In genomic region chr3:38490720-38491119, GRCm38 (mm10) we compare ENCODE assay signal across 21 mouse cellular contexts. TPM values are rescaled to one million over a fixed set of nuclear protein-coding genes. Genes with fewer than 3 reads are reported as not detected.
DNase-seq lines count a peak whose midpoint lies in the region; ATAC-seq and TF ChIP-seq lines count a peak whose summit lies in the region.
"Had no signal": no experiment of that assay in that cellular context is flagged by ENCODE, and none has a peak within 500 bp of the region (broad histone marks: within the 10 kb centered on the region; RNA-seq: fewer than 3 reads in every experiment).

No protein-coding gene starts in this region.

- peak; percentile 37 for DNase-seq in heart, adult 11 months
- DNase-seq in heart, postnatal 4 days: no peak
- DNase-seq in G1E (ENCODE audit: low spot score): no peak
- peak; percentile 46 for DNase-seq in stomach, postnatal 0 days (ENCODE audit: low spot score)
- no peak for DNase-seq in gastrocnemius, adult 2 months
- no peak for DNase-seq in thymus, postnatal 4 days
- DNase-seq: adrenal gland, postnatal 14 days; B cell, adult 2 months; cerebellum, adult 11-12 months; cerebellum, adult 9-10 months; cerebellum, postnatal 36 days; heart, postnatal 36 days had no signal

- no peak for TF ChIP-seq EP300 in stomach, postnatal 0 days (optimal IDR thresholded peaks at IDR 0.05)

- H3K4me3 ChIP-seq in G1E (ENCODE audit: low read depth, low read length): no peak overlapping the region
- H3K4me3 ChIP-seq in stomach, postnatal 0 days (ENCODE audit: low read depth, low read length): no peak overlapping the region
- H3K4me3 ChIP-seq in gastrocnemius, adult 2 months: no peak overlapping the region
- H3K4me3 ChIP-seq: embryonic facial prominence, embryonic 10.5 days; forebrain, embryonic 13.5 days; heart, embryonic 12.5 days; hindbrain, embryonic 12.5 days had no signal

- TF ChIP-seq CTCF in G1E (IDR thresholded peaks at IDR 0.05; ENCODE audit: low read depth, low read length): no peak
- TF ChIP-seq CTCF in stomach, postnatal 0 days (IDR thresholded peaks at IDR 0.05; ENCODE audit: low read depth): no peak
- TF ChIP-seq CTCF in gastrocnemius, adult 2 months (IDR thresholded peaks at IDR 0.05): no peak

- H3K27me3 ChIP-seq in G1E (ENCODE audit: insufficient read depth, low read length): no peaks in the 10 kb centered on the region
- H3K27me3 ChIP-seq in stomach, postnatal 0 days (ENCODE audit: control insufficient read depth, insufficient read depth, low read length): no peaks in the 10 kb centered on the region
- H3K27me3 ChIP-seq: forebrain, embryonic 13.5 days; heart, embryonic 12.5 days; hindbrain, embryonic 12.5 days; Patski had no signal

- intact Hi-C loops in gastrocnemius, adult 2 months (cut with DNase I): no loop called here

- H3K27ac ChIP-seq in stomach, postnatal 0 days (replicated peaks): no peak overlapping the region
- H3K27ac ChIP-seq in gastrocnemius, adult 2 months: no peak overlapping the region
- H3K27ac ChIP-seq: embryonic facial prominence, embryonic 10.5 days; forebrain, embryonic 13.5 days; hindbrain, embryonic 12.5 days had no signal

- H3K4me2 ChIP-seq in stomach, postnatal 0 days (replicated peaks; ENCODE audit: low read depth): no peak overlapping the region
- H3K4me2 ChIP-seq: forebrain, embryonic 13.5 days; heart, embryonic 12.5 days; hindbrain, embryonic 12.5 days had no signal

- 44% methylated on average over 2 of the region's 2 CpGs for whole genome bisulfite sequencing in stomach, postnatal 0 days

- H3K4me1 ChIP-seq in G1E (ENCODE audit: insufficient read depth, low read depth, low read length): no peaks in the 10 kb centered on the region
- no peaks in the 10 kb centered on the region for H3K4me1 ChIP-seq in stomach, postnatal 0 days (replicated peaks; ENCODE audit: control insufficient read depth, insufficient read depth)
- H3K4me1 ChIP-seq: embryonic facial prominence, embryonic 10.5 days; forebrain, embryonic 13.5 days; hindbrain, embryonic 12.5 days had no signal

- H3K36me3 ChIP-seq in G1E (replicated peaks): no peaks in the 10 kb centered on the region
- no peaks in the 10 kb centered on the region for H3K36me3 ChIP-seq in stomach, postnatal 0 days (ENCODE audit: control insufficient read depth, insufficient read depth, low read length)
- H3K36me3 ChIP-seq: embryonic facial prominence, embryonic 10.5 days; heart, embryonic 12.5 days; hindbrain, embryonic 12.5 days had no signal

- H3K9ac ChIP-seq in stomach, postnatal 0 days (ENCODE audit: low read length): no peak overlapping the region
- H3K9ac ChIP-seq: forebrain, embryonic 13.5 days; heart, embryonic 12.5 days; hindbrain, embryonic 12.5 days had no signal

- no peaks in the 10 kb centered on the region for H3K9me3 ChIP-seq in G1E (replicated peaks)
- no peaks in the 10 kb centered on the region for H3K9me3 ChIP-seq in stomach, postnatal 0 days (ENCODE audit: control insufficient read depth, low read length)
- H3K9me3 ChIP-seq: embryonic facial prominence, embryonic 10.5 days; forebrain, embryonic 13.5 days; heart, embryonic 12.5 days; hindbrain, embryonic 12.5 days had no signal

- peak; percentile 34; the same call in 1 of the 2 replicates for ATAC-seq in G1E (ENCODE audit: extremely low read depth, insufficient number of reproducible peaks, low FRiP score, poor library complexity, severe bottlenecking)
- ATAC-seq in megakaryocyte-erythroid progenitor cell, adult 5-6 weeks (replicated peaks; ENCODE audit: low FRiP score, low TSS enrichment, poor library complexity, severe bottlenecking): peak; percentile 49; the same call in 1 of the 2 replicates
- peak; percentile 88 for ATAC-seq in stomach, postnatal 0 days (ENCODE audit: low FRiP score, low TSS enrichment)
- ATAC-seq: activated CD4-positive, CD25-positive, alpha-beta regulatory T cell, adult 4 months; CD4-positive, CD25-positive, alpha-beta regulatory T cell, adult 4 months; forebrain, embryonic 13.5 days; hindbrain, embryonic 16.5 days; Patski had no signal

RNA-seq across cellular contexts. Expression of gene Ankrd50, which starts 6.1 kb away (rescaled TPM):
- total RNA-seq in heart, postnatal 4 days (2021): 10 to 100 TPM; 69.0 to 72.1 TPM
- total RNA-seq in G1E (2014; fragmentation: Nextera tagmentation) (3.1 and 6.7 TPM in 2 replicates), G1E (2017) (2.8 and 3.0 TPM in 2 replicates)
- 0.85 and 1.5 TPM in 2 replicates for polyA plus RNA-seq in G1E (2012)
- 6.3 and 9.2 TPM in 2 replicates for total RNA-seq in megakaryocyte-erythroid progenitor cell, adult 5-6 weeks (2014; fragmentation: Nextera tagmentation)
- total RNA-seq in megakaryocyte-erythroid progenitor cell, adult 5-6 weeks (2017): 4.3 and 5.7 TPM in 2 replicates
- polyA plus RNA-seq in stomach, postnatal 0 days (2015; fragmentation: Nextera tagmentation; extraction: Ambion mirVana): 9.8 and 11.1 TPM in 2 replicates
- total RNA-seq in gastrocnemius, adult 2 months (2021): 10 to 100 TPM in 1 of 2 experiments, 1 to 10 TPM in 1; 7.8 to 11.9 TPM

Comparison
In these comparisons a context has a peak if more than half of its experiments do, and no peak if none do; other contexts are left out.
1. DNase-seq: peak in heart, adult 11 months (single experiment) and stomach, postnatal 0 days (single experiment); none in heart, postnatal 4 days (single experiment), G1E (single experiment), gastrocnemius, adult 2 months (single experiment) and thymus, postnatal 4 days (single experiment).
2. ATAC-seq: peak in every context shown above with its lines; median percentile 88 in stomach, postnatal 0 days; 49 in megakaryocyte-erythroid progenitor cell, adult 5-6 weeks; 34 in G1E.
3. RNA of gene Ankrd50, which starts 6.1 kb away (total RNA-seq): 69.0 to 72.1 TPM in heart, postnatal 4 days; 7.8 to 11.9 TPM in gastrocnemius, adult 2 months, 4.3 to 9.2 TPM in megakaryocyte-erythroid progenitor cell, adult 5-6 weeks and 2.8 to 6.7 TPM in G1E; every median in the first group is over 4 times any median in the second.